Mouse (Mus musculus): ENCODE measurements around the gene Cnga4. TPM values are rescaled to one million over a fixed set of nuclear protein-coding genes. Genes with fewer than 3 reads are reported as not detected.

Gene Cnga4
- polyA plus RNA-seq (2012; rRNA removed): 0.20 and 0.24 TPM in 2 replicates

DNA sequence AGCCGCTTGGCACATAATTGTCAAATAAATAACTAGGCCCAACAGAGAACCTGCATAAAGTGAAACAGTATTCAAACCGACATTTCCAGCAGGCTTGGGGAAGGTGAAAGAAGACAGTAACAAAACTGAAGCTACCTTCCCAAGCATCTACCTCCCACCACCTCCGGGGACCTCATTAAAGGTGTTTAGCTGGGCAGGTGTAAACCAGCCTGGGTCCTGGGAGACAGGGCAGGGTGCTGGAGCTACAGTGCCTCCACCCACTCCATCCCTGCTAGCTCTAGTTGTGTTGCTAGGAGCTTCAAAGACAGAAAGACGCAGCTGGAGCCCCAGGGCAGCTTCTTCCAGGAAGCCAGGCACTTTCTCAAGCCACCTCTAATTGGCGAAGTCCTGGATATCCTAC is at the start of gene Cnga4:
TSS of gene Cnga4 (plus strand) at position 301 of the 400 bp plus-strand sequence.

DNA sequence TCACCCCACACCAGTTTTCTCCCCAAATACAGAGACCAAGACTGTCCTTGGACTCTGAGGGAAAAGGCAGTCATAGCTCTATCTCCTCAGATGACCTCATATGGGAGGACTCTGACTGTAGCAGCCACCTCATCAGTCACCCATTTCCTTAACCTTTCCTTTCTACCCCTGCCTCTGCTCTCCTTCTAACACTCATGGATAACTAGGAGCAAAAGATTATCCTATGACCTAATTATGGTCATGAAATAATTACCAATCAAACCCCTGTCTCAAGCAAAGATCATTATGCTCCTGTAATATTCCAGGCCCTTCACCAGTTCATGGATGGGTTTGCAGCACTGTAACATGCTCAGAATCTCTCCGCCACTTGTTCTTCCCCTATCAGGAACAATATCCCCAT is 36.4 kb upstream of the Cnga4 start, which contains the start of gene Olfr692:
TSS of gene Olfr692 (plus strand) at position 301 of the 400 bp plus-strand sequence.

DNA sequence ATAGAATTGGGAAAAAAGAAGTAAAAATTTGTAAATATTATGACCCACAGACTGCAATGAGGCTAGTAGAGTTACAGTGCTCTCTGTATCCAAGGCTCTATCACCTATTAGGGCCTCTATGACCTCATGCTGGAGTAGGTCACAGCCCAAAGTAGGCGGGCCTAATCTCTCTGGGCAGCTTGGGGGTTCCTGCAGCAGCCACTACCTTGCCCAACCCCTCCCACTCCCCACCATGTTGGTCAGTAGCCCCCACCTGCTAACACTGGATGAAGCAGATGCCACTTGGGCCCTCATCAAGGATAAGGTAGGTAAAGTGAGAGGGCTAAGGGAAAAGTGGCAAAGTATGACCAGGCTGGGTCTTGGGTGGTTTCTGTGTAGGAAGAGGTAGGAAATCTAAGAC is 29.5 kb upstream of the Cnga4 start, which contains the start of gene Gm5901:
TSS of gene Gm5901 (plus strand) at position 173 of the 400 bp plus-strand sequence.

DNA sequence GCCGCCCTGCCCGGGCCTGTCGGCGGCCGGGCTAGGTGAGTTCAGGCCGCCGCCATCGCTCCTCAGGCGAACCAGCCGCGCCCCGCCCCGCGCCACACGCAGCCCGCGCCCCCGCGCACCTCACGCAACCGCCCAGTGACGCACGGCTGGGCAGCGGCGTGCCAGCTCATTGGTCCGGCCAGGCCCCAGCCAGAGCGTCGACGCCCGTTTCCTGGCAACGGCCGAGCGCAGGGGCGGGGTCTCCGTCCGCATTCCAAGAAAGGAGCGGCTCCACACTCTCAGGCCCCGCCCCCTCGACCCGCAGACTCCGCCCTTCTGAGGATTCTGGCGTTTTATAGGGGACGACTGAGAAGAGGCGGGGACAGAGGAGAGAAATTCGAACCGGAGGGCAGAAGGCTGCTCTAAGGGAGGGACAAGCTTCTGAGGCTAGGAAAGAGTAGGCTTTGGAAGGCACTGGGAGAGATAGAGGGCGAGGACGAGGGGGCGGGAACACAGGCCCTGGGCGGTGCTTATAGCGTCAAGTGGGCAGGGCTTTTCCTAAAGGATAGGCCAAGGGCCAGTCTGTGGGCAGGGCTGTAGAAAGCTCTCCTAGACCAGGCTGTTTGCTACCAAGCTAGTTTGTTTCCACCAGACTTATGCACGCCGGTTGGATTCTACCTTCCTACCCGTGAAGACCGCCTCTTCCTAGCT is 4.3 kb upstream of the Cnga4 start, which contains the start of gene Fam160a2:
TSS of gene Fam160a2 (minus strand) at position 120 of the 690 bp plus-strand sequence.

DNA sequence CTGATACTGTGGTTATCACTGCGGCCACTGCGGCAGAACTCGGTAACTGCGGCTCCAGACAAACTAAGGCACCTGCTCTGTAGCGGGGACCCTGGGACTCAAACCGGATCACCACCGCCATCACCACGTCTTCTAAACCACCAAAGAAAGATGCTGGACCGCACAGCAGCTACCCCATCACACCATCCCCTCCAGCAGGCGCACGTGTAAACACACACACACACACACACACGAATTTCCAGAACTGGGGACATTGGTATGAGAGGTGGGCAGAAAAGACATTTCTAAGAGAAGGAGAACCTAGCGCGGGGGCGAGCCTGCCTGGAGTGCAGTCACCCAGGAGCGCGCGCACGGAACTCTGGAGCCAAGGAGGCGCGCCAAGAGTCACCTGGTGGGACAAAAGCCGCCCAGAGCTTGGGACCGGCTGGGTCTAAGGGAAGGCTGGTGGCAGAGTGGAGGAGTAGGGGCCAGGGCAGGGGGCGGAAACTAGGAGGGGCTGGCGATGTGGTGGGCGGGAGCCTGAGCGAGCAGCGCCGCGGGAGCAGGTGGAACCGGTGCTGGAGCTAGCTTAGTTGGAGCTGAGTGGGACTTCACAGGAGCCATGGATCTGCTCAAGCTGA is 21.2 kb downstream of the Cnga4 start, which contains the start of gene Cckbr:
TSS of gene Cckbr (plus strand) at position 308 of the 620 bp plus-strand sequence.

Other genes with a start within 250 kb of the Cnga4 start
- gene Olfr684, start 240.9 kb upstream of the Cnga4 start, polyA plus RNA-seq (2012; rRNA removed): not detected in 2 replicates
- not detected in 2 replicates for gene Olfr685, start 218.6 kb upstream of the Cnga4 start, polyA plus RNA-seq (2012; rRNA removed)
- gene Olfr686, start 197.1 kb upstream of the Cnga4 start, polyA plus RNA-seq (2012; rRNA removed): not detected in 2 replicates
- gene Olfr688, start 116.5 kb upstream of the Cnga4 start, polyA plus RNA-seq (2012; rRNA removed): not detected in 2 replicates
- gene Olfr689, start 93.4 kb upstream of the Cnga4 start, polyA plus RNA-seq (2012; rRNA removed): not detected in 2 replicates
- gene Olfr690, start 70.5 kb upstream of the Cnga4 start, polyA plus RNA-seq (2012; rRNA removed): 0.10 TPM in 1 of 2 replicates, not detected in the other
- gene Olfr691, start 62.3 kb upstream of the Cnga4 start, polyA plus RNA-seq (2012; rRNA removed): 0.05 and 0.14 TPM in 2 replicates
- gene Olfr692, start 36.3 kb upstream of the Cnga4 start, polyA plus RNA-seq (2012; rRNA removed): not detected in 2 replicates
- not detected in 2 replicates for gene Gm5901, start 29.5 kb upstream of the Cnga4 start, polyA plus RNA-seq (2012; rRNA removed)
- gene Fam160a2, start 4.5 kb upstream of the Cnga4 start, polyA plus RNA-seq (2012; rRNA removed): 29.4 and 38.9 TPM in 2 replicates
- 0.14 and 0.17 TPM in 2 replicates for gene Cckbr, start 21.2 kb downstream of the Cnga4 start, polyA plus RNA-seq (2012; rRNA removed)
- 17.6 and 19.0 TPM in 2 replicates for gene Cavin3, start 77.7 kb downstream of the Cnga4 start, polyA plus RNA-seq (2012; rRNA removed)
- gene Smpd1, start 149.8 kb downstream of the Cnga4 start, polyA plus RNA-seq (2012; rRNA removed): 18.5 and 25.3 TPM in 2 replicates
- gene Apbb1, start 177.1 kb downstream of the Cnga4 start, polyA plus RNA-seq (2012; rRNA removed): 92.2 and 93.1 TPM in 2 replicates
- gene Hpx, start 195.6 kb downstream of the Cnga4 start, polyA plus RNA-seq (2012; rRNA removed): 2.8 and 3.9 TPM in 2 replicates
- gene Trim3, start 229.0 kb downstream of the Cnga4 start, polyA plus RNA-seq (2012; rRNA removed): 61.9 and 66.8 TPM in 2 replicates
- 63.5 and 89.5 TPM in 2 replicates for gene Timm10b, start 235.5 kb downstream of the Cnga4 start, polyA plus RNA-seq (2012; rRNA removed)
- gene Arfip2, start 235.8 kb downstream of the Cnga4 start, polyA plus RNA-seq (2012; rRNA removed): 96.2 and 104 TPM in 2 replicates
- gene Gm45799, start 236.0 kb downstream of the Cnga4 start, polyA plus RNA-seq (2012; rRNA removed): 81.1 and 86.5 TPM in 2 replicates
- gene Dnhd1, start 246.3 kb downstream of the Cnga4 start, polyA plus RNA-seq (2012; rRNA removed): 1.7 and 4.1 TPM in 2 replicates

All from central nervous system, embryonic 11.5 days (tissue).